Mouse (Mus musculus) thymus, adult 2 months (tissue): ENCODE measurements around the gene Mras. TPM values are rescaled to one million over a fixed set of nuclear protein-coding genes. Genes with fewer than 3 reads are reported as not detected.

Experiments
- DNase-seq: peaks from one replicate; pipeline ENCODE4 v3.0.0; 2021
- H3K27ac ChIP-seq: fragments of 200-500 bp; 2 replicates; pipeline ENCODE4 v1.5.1; 2012; ENCODE audit warnings: low read length, control low read depth; ENCODE audit not compliant: control insufficient read depth, insufficient read depth
- H3K27me3 ChIP-seq: fragments of 200-500 bp; 2 replicates; pipeline ENCODE4 v1.6.1; 2012; ENCODE audit warnings: mild to moderate bottlenecking, low read length, moderate library complexity, mixed read lengths; ENCODE audit not compliant: control insufficient read depth, insufficient read depth
- H3K36me3 ChIP-seq: fragments of 200-500 bp; 2 replicates; pipeline ENCODE4 v1.6.1; 2012; ENCODE audit warnings: mild to moderate bottlenecking, low read length, moderate library complexity; ENCODE audit not compliant: control insufficient read depth, insufficient read depth
- H3K4me1 ChIP-seq: fragments of 200-500 bp; replicated peaks from 2 replicates; pipeline ENCODE4 v1.6.1; 2012; ENCODE audit warnings: low read length; ENCODE audit not compliant: control insufficient read depth, insufficient read depth
- H3K4me3 ChIP-seq: fragments of 200-500 bp; 2 replicates; pipeline ENCODE4 v1.5.1; 2012; ENCODE audit warnings: mild to moderate bottlenecking, low read length, control low read depth, moderate library complexity; ENCODE audit not compliant: control insufficient read depth, insufficient read depth
- CTCF ChIP-seq: fragments of 200-500 bp; IDR thresholded peaks from 2 replicates; pipeline ENCODE4 v1.5.1; 2012; ENCODE audit warnings: mild to moderate bottlenecking, control low read depth, low read length, moderate library complexity, borderline replicate concordance; ENCODE audit not compliant: control insufficient read depth, poor library complexity, insufficient read depth; ENCODE audit errors: extremely low read depth
- POLR2A ChIP-seq: fragments of 200-500 bp; IDR thresholded peaks from 2 replicates; pipeline ENCODE4 v1.6.1; 2012; ENCODE audit warnings: mild to moderate bottlenecking, low read length, control low read depth, moderate library complexity; ENCODE audit not compliant: control insufficient read depth, poor library complexity, insufficient read depth; ENCODE audit errors: extremely low read depth
- WGBS: fragments of 180-500 bp; shearing (Covaris S2); methylation state at CpG from one replicate; pipeline ENCODE4 v1.1.7; 2018; 5-methylcytosine and 5-hydroxymethylcytosine counted together
- polyA plus RNA-seq: library from polyadenylated mRNA; depleted of rRNA; stranded (reverse); fragments of >200 nt; gene quantifications from 2 replicates; pipeline ENCODE4 v1.2.3, GENCODE M21; 2012; rRNA removed

Gene Mras
- polyA plus RNA-seq, 1 experiment: 14.9 TPM

- no peak overlapping the region for H3K4me3 ChIP-seq
- H3K27ac ChIP-seq: no peak overlapping the region
- WGBS: 92% methylated on average over 1 of the region's 1 CpGs
- no peaks in the 10 kb centered on the region for H3K4me1 ChIP-seq
- H3K36me3 ChIP-seq: no peaks in the 10 kb centered on the region
- no peak for DNase-seq
- TF ChIP-seq POLR2A (no peak), CTCF (no peak)
- H3K27me3 ChIP-seq: no peaks in the 10 kb centered on the region
Observed at GRCm38 (mm10) chr9:99339182-99339581, 98.0 kb downstream of the Mras start.

- H3K4me3 ChIP-seq: no peak overlapping the region
- DNase-seq: no peak
- TF ChIP-seq CTCF (no peak), POLR2A (no peak)
- H3K4me1 ChIP-seq: no peaks in the 10 kb centered on the region
- 100% methylated on average over 1 of the region's 1 CpGs for WGBS
- H3K27ac ChIP-seq: no peak overlapping the region
- H3K27me3 ChIP-seq: no peaks in the 10 kb centered on the region
- no peaks in the 10 kb centered on the region for H3K36me3 ChIP-seq
Observed at GRCm38 (mm10) chr9:99338293-99338692, 98.9 kb downstream of the Mras start.

GRCm38 (mm10) chr9:99336538-99336937 is 100.6 kb downstream of the Mras start:
- DNase-seq: no peak
- no peak for TF ChIP-seq POLR2A
- TF ChIP-seq CTCF: no peak
- no peaks in the 10 kb centered on the region for H3K4me1 ChIP-seq
- no peaks in the 10 kb centered on the region for H3K36me3 ChIP-seq
- no peaks in the 10 kb centered on the region for H3K27me3 ChIP-seq
- H3K4me3 ChIP-seq: no peak overlapping the region
- no peak overlapping the region for H3K27ac ChIP-seq
- 74% methylated on average over 4 of the region's 4 CpGs for WGBS

Other genes with a start within 250 kb of the Mras start
- not detected in 2 replicates for gene Faiml, start 200.1 kb downstream of the Mras start, polyA plus RNA-seq
- 5.2 and 7.0 TPM in 2 replicates for gene Cep70, start 194.0 kb downstream of the Mras start, polyA plus RNA-seq
- 0.15 and 0.66 TPM in 2 replicates for gene Esyt3, start 78.8 kb downstream of the Mras start, polyA plus RNA-seq
- gene Nme9, start 14.1 kb upstream of the Mras start, polyA plus RNA-seq: 0.43 TPM in 1 of 2 replicates, not detected in the other
- gene Armc8, start 131.5 kb upstream of the Mras start, polyA plus RNA-seq: 15.0 and 15.6 TPM in 2 replicates
- gene Dbr1, start 138.4 kb upstream of the Mras start, polyA plus RNA-seq: 18.6 and 20.4 TPM in 2 replicates
- 0.05 and 0.11 TPM in 2 replicates for gene A4gnt, start 175.1 kb upstream of the Mras start, polyA plus RNA-seq
- 1.3 and 1.4 TPM in 2 replicates for gene Dzip1l, start 192.1 kb upstream of the Mras start, polyA plus RNA-seq